Mouse (Mus musculus): ENCODE measurements around the gene Ano1.

DNA sequence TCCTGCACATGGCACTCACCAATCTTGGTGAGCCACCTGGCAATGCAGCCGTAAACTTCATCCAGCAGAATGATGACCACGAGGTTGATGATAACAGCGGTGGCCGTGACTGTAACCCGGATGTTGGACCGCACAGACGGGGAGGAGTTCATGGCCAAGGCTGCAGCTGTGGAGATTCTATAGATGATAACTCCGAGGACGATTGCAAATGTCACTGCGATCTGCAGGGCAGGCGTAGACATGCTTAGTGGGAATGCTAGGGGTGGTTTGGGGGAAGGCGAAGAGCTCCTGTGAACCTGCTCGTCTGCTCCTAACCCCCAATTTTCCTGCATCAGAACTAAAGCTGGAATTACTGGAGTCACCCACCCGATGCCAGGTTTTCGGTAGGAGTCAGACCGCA, 140.2 kb downstream of the Ano1 start:
- TF ChIP-seq CTCF (IDR thresholded peaks at IDR 0.05; ENCODE audit: insufficient read depth, low read length) (no peak), POLR2A (IDR thresholded peaks at IDR 0.05; ENCODE audit: borderline replicate concordance, extremely low read depth, low read depth, low read length) (no peak)

Measured in lung, adult 2 months (tissue).